Mouse (Mus musculus): ENCODE measurements around the gene Gm28305. TPM values are rescaled to one million over a fixed set of nuclear protein-coding genes. Genes with fewer than 3 reads are reported as not detected.

Gene Gm28305
- total RNA-seq, 2 experiments from 2014 or later, result not detected

DNA sequence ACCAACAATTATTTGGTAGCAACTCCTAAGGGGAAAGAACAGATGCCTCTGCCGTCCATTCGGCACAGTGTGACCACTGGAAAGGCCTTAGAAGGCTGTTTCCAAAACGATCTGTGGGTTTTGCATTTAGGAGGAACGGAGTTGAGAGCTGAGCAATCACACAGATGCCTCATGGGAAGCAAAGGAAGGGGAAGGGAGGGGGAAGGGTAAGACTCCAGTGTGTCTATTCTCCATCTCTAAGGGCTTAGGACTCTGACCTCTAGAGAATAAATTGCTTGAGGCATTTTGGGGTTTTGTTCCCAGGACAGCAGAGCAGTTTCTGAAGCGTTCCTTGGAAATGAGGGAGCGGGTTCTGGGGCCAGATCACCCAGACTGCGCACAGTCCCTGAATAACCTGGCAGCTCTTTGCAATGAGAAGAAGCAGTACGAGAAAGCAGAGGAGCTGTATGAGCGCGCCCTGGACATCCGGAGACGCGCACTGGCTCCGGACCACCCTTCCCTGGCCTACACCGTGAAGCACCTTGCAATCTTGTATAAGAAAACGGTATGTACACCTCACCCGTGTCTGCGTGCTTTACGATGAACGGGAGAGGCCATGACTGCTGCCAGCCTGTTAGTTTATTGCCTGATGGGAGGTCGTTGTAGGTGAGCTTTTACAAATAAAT lies 1.3 kb upstream of the Gm28305 start:
- no peak overlapping the region for H3K4me3 ChIP-seq
- TF ChIP-seq CTCF (conservative IDR thresholded peaks at IDR 0.05), result no peak
- no peak for DNase-seq (ENCODE audit: low spot score in 2 of 2)

DNA sequence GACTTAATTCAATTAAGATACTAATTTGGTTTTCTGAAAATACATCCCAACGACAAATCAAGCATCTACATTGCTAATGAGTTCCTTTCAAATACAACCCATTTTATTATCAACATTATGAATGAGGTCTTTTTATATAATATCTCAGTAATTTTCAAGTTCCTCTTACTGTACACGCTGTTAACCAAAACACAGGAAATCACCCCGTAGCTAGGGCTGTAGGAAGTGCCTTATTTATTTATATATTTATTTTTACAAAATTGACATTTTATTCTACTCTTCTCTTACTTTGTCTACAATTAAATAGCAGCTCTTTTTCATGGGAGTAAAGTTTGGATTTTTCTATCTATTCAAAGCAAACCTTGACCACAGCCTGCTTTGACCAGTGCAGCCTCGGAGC lies 720 bp upstream of the Gm28305 start:
- no peak overlapping the region for H3K27ac ChIP-seq
- no peak overlapping the region for H3K4me3 ChIP-seq
- DNase-seq (ENCODE audit: low spot score in 2 of 2), result no peak
- no peak for TF ChIP-seq CTCF (conservative IDR thresholded peaks at IDR 0.05)

More for the DNA sequence above, 1.3 kb upstream of the Gm28305 start:
- no peak overlapping the region for H3K27ac ChIP-seq

DNA sequence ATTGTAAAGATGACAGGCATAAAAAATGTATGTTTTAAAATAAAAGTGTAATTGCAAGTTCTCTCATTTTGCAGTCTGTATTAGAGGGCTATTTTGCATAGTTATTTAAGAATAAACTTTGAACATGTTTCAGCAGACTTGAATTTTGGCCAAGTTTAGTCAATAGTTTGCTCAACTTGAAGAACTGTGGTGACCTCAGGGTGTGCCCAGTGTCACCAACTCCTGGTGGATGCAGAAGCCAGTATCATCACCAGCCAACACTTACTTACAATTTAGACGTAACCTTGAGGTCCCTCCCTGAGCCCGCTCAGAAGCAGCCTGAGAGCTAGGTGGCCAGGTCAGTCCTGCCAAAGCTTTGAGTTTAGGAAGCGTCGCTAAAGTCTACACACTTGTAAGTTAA lies 3.2 kb downstream of the Gm28305 start:
- no peak overlapping the region for H3K27ac ChIP-seq
- no peak for DNase-seq (ENCODE audit: low spot score in 2 of 2)
- H3K4me3 ChIP-seq, result no peak overlapping the region
- TF ChIP-seq CTCF (conservative IDR thresholded peaks at IDR 0.05), result no peak

DNA sequence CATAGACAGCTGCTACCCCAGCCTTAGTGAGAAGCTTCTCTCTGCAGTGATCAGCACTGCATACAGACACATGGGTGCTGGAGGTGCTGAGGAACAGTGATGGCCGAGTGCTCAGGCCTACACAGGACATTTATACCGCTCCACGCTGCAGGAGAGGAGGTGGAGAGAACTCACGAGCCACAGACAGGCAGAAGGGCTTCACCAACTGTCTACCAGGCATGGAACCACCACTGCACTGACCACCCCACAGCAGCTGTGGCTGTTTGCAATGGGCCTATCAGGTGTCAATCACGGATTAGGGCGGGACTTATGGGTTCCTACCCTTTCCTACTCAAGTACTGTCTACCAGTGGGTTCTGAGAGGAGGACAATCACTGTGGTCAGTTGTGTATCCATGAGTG lies 10.6 kb downstream of the Gm28305 start:
- H3K4me3 ChIP-seq, result no peak overlapping the region
- DNase-seq (ENCODE audit: low spot score in 2 of 2), result no peak
- H3K27ac ChIP-seq, result no peak overlapping the region
- TF ChIP-seq CTCF (conservative IDR thresholded peaks at IDR 0.05), result no peak

DNA sequence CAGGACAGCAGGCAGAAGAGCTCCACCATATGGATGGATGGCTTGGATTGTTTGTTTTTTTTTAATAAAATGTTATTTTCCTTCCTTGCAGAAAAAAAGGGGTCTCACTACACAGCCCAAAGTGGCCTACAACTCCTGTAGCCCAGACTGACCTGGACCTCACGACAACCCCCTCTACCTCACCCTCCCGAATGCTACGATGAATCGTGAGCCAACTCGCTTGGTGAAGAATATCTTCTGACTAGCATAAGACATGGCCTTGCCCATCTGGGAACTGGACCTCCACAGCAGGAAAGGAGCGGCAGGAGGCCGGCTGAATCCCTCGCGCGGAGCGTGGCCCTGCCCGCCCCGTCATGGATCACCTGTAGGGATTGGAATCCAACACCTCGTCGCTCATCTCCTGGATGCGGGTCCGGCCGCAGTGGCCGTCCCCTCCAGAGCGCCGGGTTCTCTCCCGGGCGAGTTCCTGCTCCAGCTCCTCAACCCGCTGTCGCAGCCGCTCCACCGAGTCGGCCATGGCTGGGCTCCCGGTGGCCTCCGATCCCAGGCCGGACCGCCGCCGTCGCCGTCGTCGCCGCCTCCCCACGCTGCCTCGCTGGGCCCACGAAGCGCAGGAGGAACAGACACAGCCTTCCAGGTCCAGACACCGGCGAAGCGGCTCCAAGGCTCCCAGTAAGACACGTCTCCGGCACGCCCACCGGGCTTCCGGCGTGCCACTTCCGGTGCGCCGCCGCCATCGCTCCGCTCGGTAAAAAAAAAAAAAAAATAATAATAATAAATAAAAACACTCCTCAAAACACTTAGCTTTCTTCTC lies 22.2 kb downstream of the Gm28305 start, which contains the start of gene Uba5:
Gene Uba5, minus strand, starts transcription at position 705 of the 814 bp plus-strand sequence.
- H3K27ac ChIP-seq, result peak within 1 kb of the TSS; percentile 98
- peak within 1 kb of the TSS; percentile 73 for H3K4me3 ChIP-seq
- DNase-seq (ENCODE audit: low spot score in 2 of 2), result peak; percentile 47 to 66
- no peak for TF ChIP-seq CTCF (conservative IDR thresholded peaks at IDR 0.05)

DNA sequence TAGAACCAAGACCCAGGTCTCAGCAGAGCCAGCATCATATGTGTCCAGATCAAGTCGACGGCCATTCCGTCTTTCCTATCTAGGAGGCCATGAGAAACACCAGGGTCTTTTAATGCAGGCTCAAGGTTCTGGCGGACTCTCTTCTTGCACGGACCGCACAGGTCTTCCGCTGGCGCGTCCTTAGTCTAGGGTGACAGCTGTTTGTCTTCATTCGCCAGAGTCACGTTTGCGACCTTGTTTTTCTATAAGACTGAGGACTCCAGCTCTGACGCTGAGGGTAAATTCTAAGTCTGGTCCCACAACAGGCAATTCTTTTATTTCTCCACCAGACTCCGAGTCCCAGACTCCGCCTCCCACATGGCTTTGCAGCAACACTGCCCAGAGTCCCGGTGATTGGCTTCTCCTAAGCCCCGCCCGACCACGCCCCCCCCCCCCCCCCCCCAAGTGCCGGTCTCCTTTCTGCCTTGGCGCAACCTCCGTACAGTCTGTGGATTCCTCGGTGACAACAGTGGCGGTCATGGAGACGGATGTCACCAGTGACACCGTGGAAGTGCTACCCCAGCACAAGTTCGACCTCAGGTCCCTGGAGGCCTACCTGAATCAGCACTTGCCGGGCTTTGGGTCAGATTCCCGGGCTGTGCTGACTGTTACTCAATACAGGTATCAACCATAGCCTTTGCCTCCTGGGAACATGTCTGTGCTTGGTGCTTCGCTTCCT lies 22.9 kb downstream of the Gm28305 start, which contains the start of gene Acad11:
Gene Acad11, plus strand, starts transcription at position 134 of the 718 bp plus-strand sequence.
- no peak for TF ChIP-seq CTCF (conservative IDR thresholded peaks at IDR 0.05)
- Histone ChIP-seq H3K27ac (peak within 1 kb of the TSS; percentile 98), H3K4me3 (peak within 1 kb of the TSS; percentile 73)
- DNase-seq (ENCODE audit: low spot score in 2 of 2), result peak; percentile 79 to 82

DNA sequence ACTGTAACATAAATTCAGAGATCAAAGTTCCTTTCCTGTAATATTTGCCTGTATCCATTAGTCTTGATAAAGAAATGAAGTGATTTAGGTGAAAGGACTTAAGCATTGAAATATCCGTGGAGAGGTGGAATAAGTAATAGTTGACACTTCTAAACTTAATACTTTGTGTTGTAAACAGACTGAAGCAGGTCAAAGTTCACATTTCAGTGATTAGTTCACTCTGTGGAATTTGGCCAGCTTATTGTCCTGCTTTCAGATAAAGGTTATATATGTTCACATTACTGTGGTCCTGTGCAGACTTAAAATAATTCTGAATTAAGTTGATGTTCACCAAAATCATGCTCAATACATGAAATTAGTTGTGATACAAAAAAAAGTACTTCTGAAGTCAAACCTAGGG lies 24.1 kb downstream of the Gm28305 start:
- no peak for TF ChIP-seq CTCF (conservative IDR thresholded peaks at IDR 0.05)
- no peak for DNase-seq (ENCODE audit: low spot score in 2 of 2)
- Histone ChIP-seq H3K27ac (no peak overlapping the region), H3K4me3 (no peak overlapping the region; the same call in 1 of the 2 replicates)

DNA sequence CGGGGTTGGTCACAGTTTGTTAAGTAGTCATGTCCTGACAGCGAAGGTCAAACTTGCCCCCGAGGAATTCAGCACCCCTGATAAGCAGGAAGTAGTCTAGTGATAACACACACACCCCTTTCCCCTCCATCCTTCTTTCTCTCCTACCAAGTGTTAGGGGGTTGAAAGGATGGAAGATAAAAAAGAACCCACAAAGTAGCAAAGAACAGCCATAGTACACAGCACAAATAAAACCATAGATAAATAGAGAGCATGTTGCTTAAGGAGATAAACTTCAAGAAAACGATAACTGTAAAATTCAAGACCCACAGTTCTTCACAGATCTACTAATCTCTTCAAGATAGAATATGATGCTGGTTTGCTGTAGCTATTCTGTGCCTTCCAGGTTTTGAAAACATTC lies 29.8 kb downstream of the Gm28305 start:
- H3K4me3 ChIP-seq, result no peak overlapping the region
- no peak for DNase-seq (ENCODE audit: low spot score in 2 of 2)
- no peak overlapping the region for H3K27ac ChIP-seq
- TF ChIP-seq CTCF (conservative IDR thresholded peaks at IDR 0.05), result no peak

DNA sequence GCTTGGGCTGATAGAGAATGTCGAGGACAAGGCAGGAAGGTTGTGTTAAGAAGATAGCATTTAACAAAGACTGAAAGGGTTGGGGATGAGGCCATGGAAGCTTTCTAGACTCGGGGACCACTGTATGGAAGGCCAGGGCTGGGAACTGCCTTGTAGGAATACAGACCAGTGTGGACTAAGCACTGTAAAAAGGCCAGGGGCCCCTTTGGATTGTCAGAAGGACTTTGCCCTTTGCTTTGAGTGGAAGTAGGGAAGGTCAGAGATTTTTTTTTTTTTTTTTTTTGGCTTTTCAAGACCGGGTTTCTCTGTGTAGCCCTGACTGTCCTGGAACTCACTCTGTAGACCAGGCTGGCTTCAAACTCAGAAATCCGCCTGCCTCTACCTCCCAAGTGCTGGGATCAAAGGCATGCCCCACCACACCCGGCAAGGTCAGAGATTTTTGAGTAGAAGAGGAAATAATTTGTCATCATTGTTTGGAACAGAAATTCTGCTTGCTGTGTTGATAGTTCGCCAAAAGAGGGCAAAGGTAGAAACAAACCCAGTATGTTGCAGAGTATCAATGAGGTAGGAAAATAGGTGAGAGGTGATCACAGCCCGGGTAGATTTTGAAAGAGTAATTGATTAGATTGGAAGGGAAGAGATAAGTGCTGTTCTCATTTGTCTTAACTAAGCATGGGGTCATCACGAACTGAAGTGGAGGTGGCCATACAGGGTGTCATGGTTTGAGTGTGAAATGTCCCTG lies 30.6 kb downstream of the Gm28305 start:
- no peak for TF ChIP-seq CTCF (conservative IDR thresholded peaks at IDR 0.05)
- no peak for DNase-seq (ENCODE audit: low spot score in 2 of 2)
- H3K27ac ChIP-seq, result no peak overlapping the region
- H3K4me3 ChIP-seq, result no peak overlapping the region

DNA sequence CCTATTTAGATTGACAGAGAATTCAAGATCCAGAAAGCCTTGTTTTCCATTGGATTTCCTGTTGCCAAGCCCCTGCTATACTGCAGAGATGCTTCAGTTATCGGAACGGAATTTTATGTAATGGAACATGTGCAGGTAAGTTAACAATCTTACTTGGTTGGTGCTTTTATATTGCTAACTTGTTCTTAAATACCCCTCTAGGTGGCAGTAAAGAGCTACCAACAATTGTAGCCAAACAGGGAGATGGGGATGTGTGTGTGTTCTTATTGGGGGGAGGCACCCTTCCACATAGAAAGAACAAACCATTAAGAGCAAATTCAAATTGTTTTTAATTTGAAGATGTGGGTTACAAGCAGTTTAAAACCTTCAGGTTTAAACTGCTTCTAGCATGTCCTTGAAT lies 35.3 kb downstream of the Gm28305 start:
- TF ChIP-seq CTCF (conservative IDR thresholded peaks at IDR 0.05), result peak; percentile 84
- Histone ChIP-seq H3K27ac (no peak overlapping the region), H3K4me3 (no peak overlapping the region)
- DNase-seq (ENCODE audit: low spot score in 2 of 2), result no peak

DNA sequence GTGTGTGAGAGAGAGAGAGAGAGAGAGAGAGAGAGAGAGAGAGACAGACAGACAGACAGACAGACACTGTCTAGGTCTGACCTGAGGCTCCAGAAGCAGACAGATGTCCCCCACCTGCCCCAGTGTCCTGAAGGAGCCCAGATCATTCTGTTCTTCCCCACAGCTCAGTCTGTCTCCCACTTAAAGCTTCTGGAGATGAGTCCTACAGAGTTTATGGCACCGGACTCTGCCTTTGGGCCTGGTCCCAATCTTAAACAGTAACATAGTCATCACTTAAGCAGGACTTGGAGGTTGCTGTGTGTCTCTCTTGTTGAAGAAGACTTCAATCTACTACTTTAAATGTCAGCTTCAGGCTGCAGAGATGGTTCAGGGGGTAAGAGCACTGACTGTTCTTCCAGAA lies 38.3 kb downstream of the Gm28305 start:
- no peak for TF ChIP-seq CTCF (conservative IDR thresholded peaks at IDR 0.05)
- no peak for DNase-seq (ENCODE audit: low spot score in 2 of 2)
- peak overlapping the region; percentile 28; the same call in 1 of the 2 replicates for H3K27ac ChIP-seq

DNA sequence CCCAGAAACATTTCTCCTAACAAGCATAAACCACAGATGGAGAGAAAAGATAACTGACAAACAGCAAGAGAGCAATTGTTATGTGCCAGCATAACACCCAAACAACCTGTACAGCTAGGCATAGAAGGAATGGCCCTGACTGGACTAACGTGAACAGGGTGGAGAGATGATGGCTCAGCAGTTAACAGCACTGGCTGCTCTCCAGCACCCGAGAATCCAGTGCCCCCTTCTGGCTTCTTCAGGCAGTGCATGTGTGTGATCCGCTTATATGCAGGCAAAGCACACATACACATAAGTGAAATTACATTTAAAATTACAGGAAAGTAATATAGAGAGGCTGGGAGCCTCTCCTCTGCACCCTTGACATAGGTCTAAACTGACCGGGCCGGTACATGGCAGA lies 38.9 kb downstream of the Gm28305 start:
- Histone ChIP-seq H3K27ac (peak overlapping the region; percentile 19; the same call in 1 of the 2 replicates), H3K4me3 (no peak overlapping the region)
- DNase-seq (ENCODE audit: low spot score in 2 of 2), result peak in 1 of 2 experiments; percentile 48
- peak; percentile 83 for TF ChIP-seq CTCF (conservative IDR thresholded peaks at IDR 0.05)

More for the DNA sequence above, 38.3 kb downstream of the Gm28305 start:
- no peak overlapping the region for H3K4me3 ChIP-seq

All from layer of hippocampus, adult 2 months (tissue).